Mouse (Mus musculus) ovary, adult 18-20 months (tissue): Measurements from ENCODE around the gene Fam71e1.

Experiments
- DNase-seq: peaks from one replicate; pipeline ENCODE4 v3.0.0; 2022; ENCODE audit warnings: low spot score, mixed read lengths

Gene Fam71e1

DNA sequence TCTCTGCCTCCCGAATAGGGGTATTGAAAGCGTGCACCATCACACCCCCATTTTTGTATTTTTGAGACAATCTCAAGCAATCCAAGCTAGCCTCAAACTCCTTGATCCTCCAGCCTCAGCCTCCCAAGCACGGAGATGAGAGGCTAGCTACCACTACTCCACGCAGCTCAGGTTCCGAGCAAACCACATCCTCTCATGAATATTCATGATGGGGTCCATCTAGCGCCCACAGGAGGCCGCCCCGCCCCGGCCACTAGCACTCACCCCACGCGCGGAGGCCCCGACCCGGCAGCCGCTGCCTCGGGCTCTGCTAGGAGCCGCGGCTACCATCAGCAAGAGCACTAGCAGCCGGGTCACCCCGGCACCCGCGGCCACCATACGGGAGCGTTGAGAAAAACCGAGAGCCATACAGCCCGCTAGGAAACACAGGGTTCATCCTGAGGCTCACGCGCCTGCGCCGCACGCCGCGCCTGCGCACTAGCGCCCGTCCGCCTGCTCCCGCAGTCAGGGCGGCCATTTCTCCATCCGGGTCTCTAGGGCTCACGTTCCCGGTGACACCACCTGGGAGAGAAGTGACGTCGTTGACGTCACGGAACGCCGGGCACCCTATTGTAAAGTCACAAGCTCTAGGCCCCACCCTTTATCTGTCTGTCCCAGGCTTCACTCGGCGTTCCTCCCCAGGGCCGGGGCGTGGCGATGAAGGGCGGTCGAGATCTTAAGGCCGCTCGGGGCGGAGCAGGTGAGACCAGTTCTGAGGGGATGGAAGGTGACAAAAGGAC lies at the start of gene Fam71e1, which contains the start of gene Emc10:
Fam71e1 (plus strand) TSS at position 590 of the 779 bp plus-strand sequence.
Emc10 (minus strand) TSS at position 538 of the 779 bp plus-strand sequence.
- peak; percentile 95 for DNase-seq

DNA sequence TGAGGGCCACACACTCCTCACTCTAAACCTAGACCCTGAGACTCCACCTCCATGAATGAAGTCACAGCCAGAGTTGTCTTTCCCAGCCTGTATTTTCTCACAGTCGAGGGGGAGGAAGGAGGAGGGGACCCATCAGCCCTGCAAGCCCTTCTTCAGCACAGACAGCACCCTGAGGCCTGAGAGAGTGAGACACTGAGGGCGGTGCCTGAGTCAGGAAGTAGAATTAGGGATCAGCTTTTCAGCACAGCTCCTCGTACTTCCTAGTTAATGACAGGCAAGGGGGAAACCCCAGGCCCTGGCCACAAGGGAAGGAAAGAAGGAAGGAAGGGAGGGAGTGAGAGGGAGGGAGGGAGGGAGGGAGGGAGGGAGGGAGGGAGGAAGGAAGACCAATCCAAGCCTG lies 43.1 kb upstream of the Fam71e1 start:
- DNase-seq: no peak

DNA sequence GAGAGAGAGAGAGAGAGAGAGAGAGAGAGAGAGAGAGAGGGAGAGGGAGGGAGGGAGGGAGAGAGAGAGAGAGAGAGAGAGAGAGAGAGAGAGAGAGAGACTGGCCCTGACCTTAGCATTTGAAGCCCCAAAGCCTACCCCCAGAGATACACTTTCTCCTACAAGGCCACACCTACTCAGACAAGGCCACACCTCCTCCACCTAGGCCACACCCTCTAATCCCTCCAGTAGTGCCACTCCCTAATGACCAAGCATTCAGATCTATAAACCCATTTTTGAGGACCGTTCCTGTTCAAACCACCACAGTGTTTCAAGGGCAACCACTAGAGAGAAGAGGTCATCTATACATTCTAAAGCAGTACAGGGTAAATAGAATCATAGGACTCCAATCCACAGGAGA lies 40.1 kb upstream of the Fam71e1 start:
- no peak for DNase-seq

DNA sequence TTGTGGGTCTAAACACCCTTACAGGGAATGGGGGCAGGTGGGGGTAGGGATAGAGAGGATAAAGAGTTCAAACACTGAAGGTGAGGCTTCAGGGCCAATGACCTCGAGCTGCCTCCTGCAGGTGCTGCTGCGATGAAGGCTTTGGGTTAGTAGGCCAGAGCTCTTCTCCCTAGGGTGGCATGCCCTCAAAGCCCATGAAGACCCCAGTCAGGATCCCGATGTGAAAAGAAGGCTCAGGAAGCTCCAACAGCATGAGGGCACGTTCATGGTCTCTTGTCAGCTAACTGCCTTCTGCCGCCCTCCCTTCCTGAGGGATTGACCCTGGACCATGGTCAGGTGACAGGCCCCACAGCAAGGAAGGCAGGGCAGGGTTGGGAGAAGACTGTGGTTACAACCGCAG lies 36.3 kb upstream of the Fam71e1 start:
- DNase-seq: no peak

GRCm38 (mm10) chr7:44460767-44461502 lies 35.4 kb upstream of the Fam71e1 start:
- no peak for DNase-seq

DNA sequence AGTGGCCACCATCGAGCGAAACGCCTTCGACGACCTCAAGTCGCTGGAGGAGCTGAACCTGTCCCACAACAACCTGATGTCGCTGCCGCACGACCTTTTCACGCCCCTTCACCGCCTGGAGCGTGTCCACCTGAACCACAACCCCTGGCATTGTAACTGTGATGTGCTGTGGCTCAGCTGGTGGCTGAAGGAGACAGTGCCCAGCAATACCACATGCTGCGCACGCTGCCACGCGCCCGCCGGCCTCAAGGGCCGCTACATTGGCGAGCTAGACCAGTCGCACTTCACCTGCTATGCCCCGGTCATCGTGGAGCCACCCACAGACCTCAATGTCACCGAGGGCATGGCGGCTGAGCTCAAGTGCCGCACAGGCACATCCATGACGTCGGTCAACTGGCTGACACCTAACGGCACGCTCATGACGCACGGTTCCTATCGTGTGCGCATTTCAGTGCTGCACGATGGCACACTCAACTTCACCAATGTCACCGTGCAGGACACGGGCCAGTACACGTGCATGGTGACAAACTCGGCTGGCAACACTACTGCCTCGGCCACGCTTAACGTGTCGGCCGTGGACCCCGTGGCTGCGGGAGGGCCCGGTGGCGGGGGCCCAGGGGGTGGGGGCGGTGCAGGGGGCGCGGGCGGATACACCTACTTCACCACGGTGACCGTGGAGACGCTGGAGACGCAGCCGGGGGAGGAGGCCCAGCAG lies 34.7 kb upstream of the Fam71e1 start:
- no peak for DNase-seq

DNA sequence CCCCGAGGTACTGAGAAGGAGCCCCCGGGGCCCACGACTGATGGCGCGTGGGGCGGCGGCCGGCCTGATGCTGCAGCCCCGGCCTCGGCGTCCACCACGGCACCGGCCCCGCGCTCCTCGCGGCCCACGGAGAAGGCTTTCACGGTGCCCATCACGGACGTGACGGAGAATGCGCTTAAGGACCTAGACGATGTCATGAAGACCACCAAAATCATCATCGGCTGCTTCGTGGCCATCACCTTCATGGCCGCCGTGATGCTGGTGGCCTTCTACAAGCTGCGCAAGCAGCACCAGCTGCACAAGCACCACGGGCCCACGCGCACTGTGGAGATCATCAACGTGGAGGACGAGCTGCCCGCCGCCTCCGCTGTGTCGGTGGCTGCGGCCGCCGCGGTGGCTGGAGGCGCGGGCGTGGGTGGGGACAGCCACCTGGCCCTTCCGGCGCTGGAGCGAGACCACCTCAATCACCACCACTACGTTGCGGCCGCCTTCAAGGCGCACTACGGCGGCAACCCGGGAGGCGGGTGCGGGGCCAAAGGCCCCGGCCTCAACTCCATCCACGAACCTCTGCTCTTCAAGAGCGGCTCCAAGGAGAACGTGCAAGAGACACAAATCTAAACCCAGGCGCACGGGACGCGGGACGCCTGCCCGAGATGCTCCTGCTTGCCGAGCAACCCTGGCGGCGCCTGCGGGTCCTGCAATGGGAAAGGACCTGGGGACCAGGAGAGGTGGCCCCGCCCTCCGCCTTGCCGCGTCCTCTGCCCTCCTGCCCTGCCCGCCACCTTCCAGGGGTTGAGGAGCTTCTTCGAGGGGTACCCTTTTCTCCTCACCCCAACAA lies 33.9 kb upstream of the Fam71e1 start:
- DNase-seq: no peak

DNA sequence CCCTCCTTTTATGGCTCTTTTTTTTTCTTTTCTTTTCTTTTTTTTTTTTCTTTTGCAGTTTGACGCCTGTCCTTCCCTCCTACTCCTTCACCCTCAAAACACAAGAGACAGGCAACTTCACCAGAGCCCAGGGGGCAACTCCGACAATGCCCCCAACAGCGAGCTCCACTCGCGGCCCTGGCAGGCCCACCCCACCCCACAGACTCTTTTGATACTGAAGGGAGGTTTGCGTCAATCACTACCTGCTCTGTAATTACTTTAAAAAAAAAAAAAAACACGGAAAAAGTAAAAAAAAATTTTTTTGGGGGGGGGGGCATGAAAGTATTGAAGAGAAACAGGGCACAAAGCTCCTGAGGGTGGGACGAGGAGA lies 33.3 kb upstream of the Fam71e1 start:
- DNase-seq: no peak

DNA sequence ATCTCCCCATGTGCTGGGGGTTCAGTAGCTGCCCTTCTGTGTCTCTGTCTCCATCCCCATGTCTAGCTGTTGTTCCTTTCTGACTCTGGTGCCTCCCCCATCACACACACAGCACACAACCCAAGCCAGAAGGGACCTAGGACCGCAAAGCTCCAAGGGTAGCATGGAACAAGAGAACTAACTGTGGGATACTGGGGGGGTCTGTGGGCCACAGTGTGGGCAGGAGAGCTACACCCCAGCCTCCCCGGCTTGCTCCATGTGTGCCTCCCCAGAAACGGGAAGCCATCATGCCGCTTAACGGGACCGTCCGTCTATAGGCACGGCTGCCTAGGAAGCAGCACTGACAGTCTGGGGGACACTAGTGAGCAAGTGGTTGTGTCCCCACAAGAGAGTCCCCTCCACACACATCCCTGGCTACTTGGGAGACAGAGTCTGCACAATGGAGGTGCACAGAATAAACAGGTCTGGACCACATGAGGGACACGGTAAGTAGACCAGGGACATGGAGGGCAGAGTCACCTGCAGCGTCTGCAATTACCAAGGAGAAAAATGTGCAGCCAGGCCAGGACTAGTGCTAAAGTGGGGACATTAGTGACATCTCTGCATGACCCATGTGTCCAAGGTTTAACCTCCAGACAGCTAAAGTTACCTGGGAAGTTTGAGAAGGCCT lies 32.7 kb upstream of the Fam71e1 start:
- no peak for DNase-seq

DNA sequence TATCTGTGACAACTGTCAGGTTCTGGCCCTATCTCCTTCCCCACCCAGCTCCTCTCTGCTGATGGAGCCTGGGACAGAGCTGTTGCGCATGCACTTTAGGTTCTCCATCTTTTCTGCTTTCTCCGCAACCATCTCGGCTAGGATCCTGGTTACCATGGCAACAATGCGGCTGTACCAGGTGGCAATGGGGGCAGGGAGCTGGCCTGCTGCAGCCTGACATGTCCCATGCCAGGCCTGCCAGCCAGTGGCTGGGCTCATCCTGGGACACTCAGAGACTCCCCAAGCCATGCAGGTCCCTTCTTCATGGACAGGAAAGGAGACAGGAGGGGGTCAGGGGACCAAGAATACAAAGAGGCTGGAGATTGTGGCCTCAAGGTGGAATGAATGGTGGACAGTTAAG lies 31.9 kb upstream of the Fam71e1 start:
- no peak for DNase-seq

DNA sequence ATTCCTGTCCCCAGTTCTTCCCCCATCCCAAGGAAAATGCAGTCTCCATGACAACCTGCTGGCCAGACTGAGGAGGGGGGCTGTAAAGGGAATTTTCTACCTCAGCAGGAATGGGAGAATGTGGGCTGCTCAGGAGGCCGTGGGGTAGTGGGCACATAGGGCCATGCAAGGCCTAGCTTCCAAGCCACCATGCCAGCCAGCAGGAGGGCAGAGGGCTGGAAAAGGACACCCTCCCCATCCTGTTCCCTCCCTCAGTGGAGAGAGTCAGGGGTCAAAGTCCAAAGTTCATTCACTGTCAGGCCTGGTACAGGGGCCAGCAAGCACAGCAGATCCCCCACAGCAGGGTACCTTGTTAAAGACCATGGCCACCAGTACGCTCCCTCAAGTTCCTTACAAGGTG lies 31.3 kb upstream of the Fam71e1 start, which contains the start of gene Aspdh:
Aspdh (plus strand) TSS at position 281 of the 400 bp plus-strand sequence.
- no peak for DNase-seq

DNA sequence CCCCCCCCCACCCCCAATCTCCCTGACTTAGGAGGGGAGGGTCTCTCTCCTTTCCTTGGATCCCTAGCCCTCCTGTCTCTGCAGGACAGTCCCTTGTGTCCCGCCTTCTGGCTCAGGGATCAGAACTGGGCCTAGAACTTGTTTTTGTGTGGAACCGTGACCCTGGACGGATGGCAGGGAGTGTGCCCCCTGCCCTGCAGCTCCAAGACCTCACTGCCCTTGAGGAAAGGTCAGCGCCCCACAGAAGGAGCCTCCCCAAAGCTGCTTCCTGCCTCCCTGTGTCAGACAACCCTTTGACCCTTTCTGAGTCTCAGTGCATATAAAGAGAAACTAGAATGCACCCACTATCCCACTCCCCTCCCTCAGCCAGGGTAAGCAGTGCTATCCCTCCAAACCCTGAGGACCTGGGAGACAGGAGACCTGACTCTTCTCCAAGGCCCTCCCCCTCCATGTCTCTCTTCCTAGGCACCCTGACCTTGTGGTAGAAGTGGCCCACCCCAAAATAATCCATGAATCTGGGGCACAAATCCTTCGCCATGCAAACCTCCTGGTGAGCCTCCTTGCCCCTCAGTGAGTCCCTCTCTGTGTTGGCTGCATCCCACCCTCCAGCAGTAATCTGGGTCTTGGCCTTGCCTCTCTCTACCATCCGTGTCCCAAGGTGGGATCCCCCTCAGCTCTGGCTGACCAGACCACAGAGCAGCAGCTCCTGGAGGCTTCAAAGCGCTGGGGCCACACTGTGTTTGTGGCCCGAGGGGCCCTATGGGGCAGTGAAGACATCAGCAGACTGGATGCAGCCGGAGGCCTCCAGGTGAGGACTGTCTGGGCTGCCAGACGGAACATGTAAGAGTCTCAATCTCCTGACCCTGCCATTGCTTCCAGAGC lies 30.1 kb upstream of the Fam71e1 start:
- no peak for DNase-seq

- DNase-seq: no peak
Measured at GRCm38 (mm10) chr7:44466888-44467311, 29.5 kb upstream of the Fam71e1 start.

DNA sequence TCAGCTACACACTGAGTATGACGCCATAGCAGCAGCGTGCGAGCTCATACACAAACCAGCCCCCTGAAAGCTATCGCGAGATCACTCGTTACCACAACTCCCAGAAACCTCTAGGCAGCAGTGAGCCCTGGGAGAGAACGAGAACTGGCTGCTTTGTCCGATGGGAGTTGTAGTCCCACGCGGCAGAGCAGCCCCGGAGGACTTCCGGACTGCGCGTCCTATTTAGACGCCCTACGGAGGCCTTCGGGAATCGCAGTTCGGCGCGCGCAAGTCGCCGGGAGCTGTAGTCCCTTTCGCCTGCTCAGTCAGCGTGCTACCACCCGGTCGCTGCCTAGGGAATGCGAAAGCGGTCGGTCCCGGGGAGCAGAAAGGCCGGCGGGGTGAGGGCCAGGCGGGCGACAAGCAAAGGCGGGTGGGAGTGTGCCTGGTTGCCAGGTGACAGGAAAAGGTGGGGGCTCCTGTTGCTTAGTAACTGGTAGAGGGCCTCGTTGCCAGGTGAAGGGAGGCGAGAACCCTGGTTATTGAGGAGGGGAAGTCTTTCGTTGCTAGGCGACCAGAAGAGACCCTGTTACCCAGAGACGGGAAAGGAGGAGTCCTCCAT lies 28.5 kb upstream of the Fam71e1 start, which contains the start of gene Josd2:
Josd2 (plus strand) TSS at position 170 of the 601 bp plus-strand sequence.
- peak; percentile 97 for DNase-seq

DNA sequence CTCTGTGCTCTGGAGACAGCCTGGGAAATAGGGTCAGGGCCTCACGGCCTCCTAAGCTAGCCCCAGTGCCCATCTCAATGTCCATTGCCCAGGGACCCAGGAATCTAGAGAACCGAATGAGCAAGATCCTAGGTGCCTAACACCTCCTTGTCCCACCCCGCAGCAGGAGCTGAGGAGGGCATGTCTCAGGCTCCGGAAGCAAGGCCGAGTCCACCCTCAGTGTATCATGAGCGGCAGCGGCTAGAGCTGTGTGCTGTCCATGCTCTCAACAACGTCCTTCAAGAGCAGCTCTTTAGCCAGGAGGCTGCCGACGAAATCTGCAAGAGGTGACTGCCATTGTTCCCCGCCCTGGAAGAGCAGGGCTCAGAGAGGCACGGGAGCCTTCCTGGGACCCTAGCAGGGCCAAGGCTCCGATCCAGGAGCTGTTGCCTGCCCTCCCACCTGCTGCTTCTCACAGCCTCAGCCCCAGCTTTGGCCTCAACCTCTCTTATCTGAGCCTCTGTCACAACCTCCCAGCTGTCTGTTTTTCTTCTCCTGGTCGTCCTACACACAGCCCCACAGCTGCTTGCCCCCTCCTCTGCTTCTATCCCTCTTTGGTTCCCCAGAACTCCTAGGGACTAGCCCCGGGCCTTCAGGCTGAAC lies 27.6 kb upstream of the Fam71e1 start:
- DNase-seq: no peak

DNA sequence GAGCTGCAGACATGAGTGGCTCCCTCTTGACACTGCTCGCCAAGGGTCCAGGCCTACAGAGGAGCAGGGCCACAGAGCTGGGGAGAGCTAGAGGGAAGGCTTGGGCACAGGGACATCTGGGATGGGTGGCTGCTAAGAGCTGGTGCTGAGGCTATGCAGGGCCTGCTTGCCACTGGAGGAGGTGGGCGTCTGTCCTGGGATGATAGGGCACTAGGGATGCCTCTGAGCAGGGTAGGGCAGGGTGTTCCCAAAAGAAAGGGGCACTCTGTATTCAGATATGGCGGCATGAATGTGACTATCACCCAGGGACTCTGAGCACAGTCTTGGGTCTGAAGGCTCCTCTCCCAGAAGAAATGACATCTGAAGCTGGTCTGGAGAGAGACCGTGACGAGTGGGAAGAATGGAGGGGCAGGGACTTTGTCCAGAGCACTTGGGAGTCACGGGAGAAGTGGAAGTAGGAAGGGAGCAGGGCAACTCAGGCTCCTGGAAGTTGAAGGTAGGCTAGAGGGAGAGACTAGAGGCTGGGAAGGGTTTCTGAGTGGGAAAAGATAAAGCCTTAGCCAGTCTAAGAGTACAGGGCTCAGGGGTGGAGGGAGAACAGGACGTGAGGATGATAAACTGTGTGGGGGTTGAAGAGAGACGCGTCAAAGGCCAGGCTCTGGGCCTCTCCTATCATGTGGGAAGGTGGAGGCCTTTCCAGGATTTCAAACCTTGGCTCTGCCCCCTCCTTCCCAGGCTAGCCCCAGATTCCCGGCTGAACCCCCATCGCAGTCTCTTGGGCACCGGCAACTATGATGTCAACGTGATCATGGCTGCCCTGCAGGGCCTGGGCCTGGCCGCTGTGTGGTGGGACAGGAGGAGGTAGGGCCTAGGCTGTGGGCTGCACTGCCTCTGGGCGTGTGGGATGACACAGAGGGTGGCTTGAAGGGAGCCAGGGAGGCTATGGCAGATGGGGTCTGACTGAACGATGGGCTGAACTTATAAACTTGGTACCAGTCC lies 26.4 kb upstream of the Fam71e1 start:
- no peak for DNase-seq

- DNase-seq: no peak
Measured at GRCm38 (mm10) chr7:44470696-44471612, 25.4 kb upstream of the Fam71e1 start.
